Mouse (Mus musculus) C2C12 (cell line): ENCODE measurements around the gene Atrnl1. TPM values are rescaled to one million over a fixed set of nuclear protein-coding genes. Genes with fewer than 3 reads are reported as not detected.

Experiments used
- H3K27me3 ChIP-seq: one replicate; pipeline ENCODE4 v1.6.1; 2011; ENCODE audit not compliant: control insufficient read depth, insufficient read depth, insufficient read length
- H3K36me3 ChIP-seq: one replicate; pipeline ENCODE4 v1.6.1; 2011; ENCODE audit not compliant: control insufficient read depth, insufficient read depth
- H3K4me3 ChIP-seq: one replicate; pipeline ENCODE4 v1.5.1; 2011; ENCODE audit warnings: mild to moderate bottlenecking, control low read depth; ENCODE audit not compliant: poor library complexity, insufficient read depth, severe bottlenecking
- H3K79me2 ChIP-seq: one replicate; pipeline ENCODE4 v1.6.1; 2011; ENCODE audit not compliant: control insufficient read depth, insufficient read depth
- H3K79me3 ChIP-seq: one replicate; pipeline ENCODE4 v1.6.1; 2011; ENCODE audit warnings: low read depth, control low read depth
- H3ac ChIP-seq: one replicate; pipeline ENCODE3; 2011; ENCODE audit warnings: low read depth; ENCODE audit not compliant: control insufficient read depth, insufficient read length
- CEBPB ChIP-seq: IDR thresholded peaks from one replicate; pipeline ENCODE4 v1.6.1; 2011; ENCODE audit warnings: low read depth, mild to moderate bottlenecking, control low read depth, moderate library complexity
- CTCF ChIP-seq: IDR thresholded peaks from one replicate; pipeline ENCODE4 v1.5.1; 2011; ENCODE audit not compliant: control insufficient read depth, insufficient read depth, insufficient read length
- FOSL1 ChIP-seq: IDR thresholded peaks from one replicate; pipeline ENCODE4 v1.8.0; 2011; ENCODE audit warnings: mild to moderate bottlenecking, low read length; ENCODE audit not compliant: poor library complexity, insufficient read depth, severe bottlenecking
- MAX ChIP-seq: IDR thresholded peaks from one replicate; pipeline ENCODE4 v1.6.1; 2011; ENCODE audit warnings: mild to moderate bottlenecking, control low read depth
- MYOD1 ChIP-seq: IDR thresholded peaks from one replicate; pipeline ENCODE4 v1.6.1; 2011; ENCODE audit warnings: low read depth; ENCODE audit not compliant: control insufficient read depth, insufficient read length
- MYOG ChIP-seq: IDR thresholded peaks from one replicate; pipeline ENCODE4 v1.6.1; 2011; ENCODE audit not compliant: control insufficient read depth, insufficient read length; ENCODE audit errors: extremely low read depth
- USF1 ChIP-seq: IDR thresholded peaks from one replicate; pipeline ENCODE4 v1.6.1; 2011; ENCODE audit warnings: low read depth, mild to moderate bottlenecking, control low read depth, moderate library complexity
- polyA plus RNA-seq: library from polyadenylated mRNA; unstranded; fragments of >200 nt; fragmentation: generic; extraction: Trizol; gene quantifications from one replicate; pipeline ENCODE4 v1.2.1, GENCODE M21; 2012; ENCODE audit warnings: missing spikeins

Atrnl1 gene
- polyA plus RNA-seq, 1 experiment, result 3.3 TPM

- TF ChIP-seq CEBPB (no peak), USF1 (no peak), CTCF (no peak), FOSL1 (no peak), MYOG (no peak), MAX (no peak), MYOD1 (no peak)
- no peak overlapping the region for H3K4me3 ChIP-seq
- no peaks in the 10 kb centered on the region for H3K79me2 ChIP-seq
- H3K79me3 ChIP-seq, result peaks cover 2% of the 10 kb centered on the region
- no peak overlapping the region for H3ac ChIP-seq
- no peaks in the 10 kb centered on the region for H3K27me3 ChIP-seq
- H3K36me3 ChIP-seq, result no peaks in the 10 kb centered on the region
Measured at GRCm38 (mm10) chr19:57627251-57627650, 16.4 kb downstream of the Atrnl1 start.

DNA sequence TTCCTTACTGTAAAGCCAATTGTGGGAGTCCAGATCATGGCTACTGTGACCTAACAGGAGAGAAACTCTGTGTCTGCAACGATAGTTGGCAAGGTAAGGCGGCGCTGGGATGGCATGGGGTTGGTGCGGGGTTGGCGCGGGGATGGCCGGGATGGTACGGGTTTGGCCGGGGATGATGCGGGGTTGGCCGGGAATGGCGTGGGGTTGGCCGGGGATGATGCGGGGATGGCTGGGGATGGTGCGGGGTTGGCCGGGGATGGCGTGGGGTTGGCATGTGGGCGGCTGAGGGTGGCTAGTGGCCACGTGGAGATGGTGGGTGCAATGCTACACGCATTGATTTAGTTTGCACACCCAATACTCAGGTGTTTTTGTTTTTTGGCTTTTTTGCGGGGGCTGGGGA, 31.7 kb downstream of the Atrnl1 start:
- TF ChIP-seq MYOG, result no peak
- TF ChIP-seq FOSL1, result no peak
- TF ChIP-seq USF1, result no peak
- TF ChIP-seq MAX, result no peak
- no peak for TF ChIP-seq MYOD1
- TF ChIP-seq CEBPB, result no peak
- TF ChIP-seq CTCF, result no peak
- H3K79me2 ChIP-seq, result no peaks in the 10 kb centered on the region
- no peak overlapping the region for H3K4me3 ChIP-seq

DNA sequence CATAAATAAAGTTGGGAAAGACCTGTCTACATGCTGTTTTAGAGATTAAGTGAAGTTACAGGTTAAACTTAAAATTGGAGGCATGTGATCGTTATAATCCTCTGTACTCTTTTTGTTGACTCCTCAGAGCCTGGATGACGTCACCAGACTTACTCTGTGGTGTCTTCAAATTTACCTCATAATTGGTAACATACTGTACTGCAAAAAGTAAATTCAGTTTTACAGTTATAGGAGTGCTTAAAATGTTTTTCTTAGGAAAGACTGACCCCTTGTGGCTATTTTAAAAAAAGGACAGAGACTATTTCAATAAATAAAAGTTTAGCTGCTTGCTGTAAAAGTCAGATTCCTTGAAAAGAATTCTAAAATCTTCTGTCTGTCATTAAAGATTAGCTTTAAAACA, 32.1 kb downstream of the Atrnl1 start:
- H3K27me3 ChIP-seq, result no peaks in the 10 kb centered on the region
- no peaks in the 10 kb centered on the region for H3K79me3 ChIP-seq
- no peaks in the 10 kb centered on the region for H3K36me3 ChIP-seq
- H3K79me2 ChIP-seq, result no peaks in the 10 kb centered on the region
- TF ChIP-seq MYOG (no peak), CEBPB (no peak), MAX (no peak), MYOD1 (no peak), FOSL1 (no peak), USF1 (no peak), CTCF (no peak)
- H3K4me3 ChIP-seq, result no peak overlapping the region
- no peak overlapping the region for H3ac ChIP-seq

More for the DNA sequence above, 31.7 kb downstream of the Atrnl1 start:
- H3K27me3 ChIP-seq, result no peaks in the 10 kb centered on the region
- H3K79me3 ChIP-seq, result no peaks in the 10 kb centered on the region
- no peak overlapping the region for H3ac ChIP-seq
- H3K36me3 ChIP-seq, result no peaks in the 10 kb centered on the region

DNA sequence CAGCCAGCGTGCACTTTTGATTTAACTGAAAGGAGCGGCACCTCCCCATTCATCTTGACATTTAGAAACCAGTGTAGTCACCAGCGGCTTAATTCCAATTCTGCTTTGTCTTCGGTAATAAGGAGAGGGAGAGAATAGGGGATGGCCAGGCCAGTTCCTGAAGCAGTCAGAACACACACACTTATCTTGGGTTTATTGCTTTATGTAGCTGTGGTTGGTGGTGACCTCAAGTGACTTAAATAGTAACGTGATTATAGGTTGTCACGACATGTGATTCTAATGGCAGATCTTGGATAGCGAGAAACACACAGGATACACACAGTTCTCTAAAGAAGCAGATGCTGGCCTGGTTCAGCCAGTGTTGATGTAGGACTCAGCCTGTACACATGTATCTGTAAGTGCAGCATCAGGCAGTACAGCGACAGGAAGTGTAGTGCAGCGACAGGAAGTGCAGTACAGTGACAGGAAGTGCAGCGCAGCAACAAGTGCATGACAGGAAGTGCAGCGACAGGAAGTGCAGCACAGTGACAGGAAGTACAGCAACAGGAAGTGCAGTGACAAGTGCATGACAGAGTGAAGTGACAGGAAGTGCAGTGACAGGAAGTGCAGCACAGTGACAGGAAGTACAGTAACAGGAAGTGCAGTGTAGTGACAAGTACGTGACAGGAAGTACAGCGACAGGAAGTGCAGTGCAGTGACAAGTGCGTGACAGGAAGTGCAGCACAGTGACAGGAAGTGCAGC, 37.5 kb downstream of the Atrnl1 start:
- no peak overlapping the region for H3ac ChIP-seq
- no peak overlapping the region for H3K4me3 ChIP-seq
- no peaks in the 10 kb centered on the region for H3K79me2 ChIP-seq
- no peaks in the 10 kb centered on the region for H3K79me3 ChIP-seq
- no peak for TF ChIP-seq MYOD1
- TF ChIP-seq CTCF, result no peak
- TF ChIP-seq USF1, result no peak
- H3K36me3 ChIP-seq, result no peaks in the 10 kb centered on the region
- no peaks in the 10 kb centered on the region for H3K27me3 ChIP-seq

DNA sequence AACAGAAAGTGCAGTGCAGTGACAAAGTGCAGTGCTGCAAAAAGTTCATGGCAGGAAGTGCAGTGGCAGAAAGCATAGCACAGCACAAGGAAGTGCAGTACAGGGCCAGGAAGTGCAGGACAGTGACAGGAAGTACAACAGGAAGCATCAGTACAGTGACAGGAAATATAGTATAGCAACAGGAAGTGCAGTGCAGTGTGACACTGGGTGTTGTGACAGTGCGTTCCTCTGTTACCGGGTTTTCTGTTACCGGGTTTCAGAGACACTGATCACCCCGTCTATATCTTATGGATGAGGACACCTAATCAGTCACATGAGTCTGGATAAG, 38.1 kb downstream of the Atrnl1 start:
- H3K79me2 ChIP-seq, result no peaks in the 10 kb centered on the region
- H3ac ChIP-seq, result no peak overlapping the region
- TF ChIP-seq CTCF (no peak), MYOD1 (no peak), FOSL1 (no peak), USF1 (no peak), CEBPB (no peak), MYOG (no peak), MAX (no peak)
- no peaks in the 10 kb centered on the region for H3K79me3 ChIP-seq
- H3K27me3 ChIP-seq, result no peaks in the 10 kb centered on the region
- H3K36me3 ChIP-seq, result no peaks in the 10 kb centered on the region
- no peak overlapping the region for H3K4me3 ChIP-seq

DNA sequence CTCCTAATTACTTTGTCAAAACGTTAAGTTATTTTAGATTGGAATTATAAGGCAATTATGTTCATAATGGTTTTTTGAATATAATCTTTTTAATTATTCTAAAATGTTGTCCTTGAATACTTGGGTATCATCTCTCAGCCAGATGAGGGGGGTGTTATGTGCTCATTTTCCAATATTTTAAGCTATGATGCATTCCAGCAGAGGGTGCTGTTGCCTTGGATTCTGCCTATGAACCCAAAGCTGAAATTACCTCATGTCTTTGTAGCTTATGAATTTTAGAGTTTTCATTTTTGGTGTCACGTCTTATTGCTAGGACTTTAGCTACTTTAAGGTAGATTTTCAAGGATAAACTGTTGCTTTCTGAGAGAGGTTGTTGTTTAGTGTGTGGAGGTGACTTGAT, 44.2 kb downstream of the Atrnl1 start:
- Histone ChIP-seq H3K4me3 (no peak overlapping the region), H3K36me3 (peaks cover 4% of the 10 kb centered on the region), H3K27me3 (no peaks in the 10 kb centered on the region), H3ac (no peak overlapping the region), H3K79me3 (no peaks in the 10 kb centered on the region), H3K79me2 (no peaks in the 10 kb centered on the region)
- TF ChIP-seq MAX (no peak), USF1 (no peak), CTCF (peak; percentile 27)
